Mouse (Mus musculus): ENCODE results near the gene Gm21985. TPM values are rescaled to one million over a fixed set of nuclear protein-coding genes. Genes with fewer than 3 reads are reported as not detected.
"Not testable (repeated sequence)": the region's sequence is repeated elsewhere in the genome, so short reads cannot be mapped to it uniquely, and the experiment has no call there.

The Gm21985 gene
- polyA plus RNA-seq, 1 experiment = not detected

- Histone ChIP-seq H3K9me3 (ENCODE audit: control insufficient read depth, low read length) (no peaks in the 10 kb centered on the region), H3K4me1 (ENCODE audit: control insufficient read depth) (peaks cover 44% of the 10 kb centered on the region), H3K36me3 (ENCODE audit: control insufficient read depth) (peaks cover 45% of the 10 kb centered on the region), H3K27me3 (ENCODE audit: control insufficient read depth) (no peaks in the 10 kb centered on the region), H3K4me3 (replicated peaks) (no peak overlapping the region)
- TF ChIP-seq TAL1 (IDR thresholded peaks at IDR 0.05; ENCODE audit: low read length) (no peak), GATA1 (IDR thresholded peaks at IDR 0.05; ENCODE audit: low read length) (no peak)
These were observed 7.4 kb downstream of the Gm21985 start for GRCm38 (mm10) chr2:112273474-112273873.

GRCm38 (mm10) chr2:112276870-112277269 lies 10.8 kb downstream of the Gm21985 start:
- TF ChIP-seq TAL1 (IDR thresholded peaks at IDR 0.05; ENCODE audit: low read length) = no peak
- TF ChIP-seq GATA1 (IDR thresholded peaks at IDR 0.05; ENCODE audit: low read length) = no peak
- H3K4me1 ChIP-seq (ENCODE audit: control insufficient read depth) = peaks cover 27% of the 10 kb centered on the region
- H3K4me3 ChIP-seq (replicated peaks) = no peak overlapping the region
- peaks cover 26% of the 10 kb centered on the region for H3K36me3 ChIP-seq (ENCODE audit: control insufficient read depth)
- no peaks in the 10 kb centered on the region for H3K9me3 ChIP-seq (ENCODE audit: control insufficient read depth, low read length)
- H3K27me3 ChIP-seq (ENCODE audit: control insufficient read depth) = no peaks in the 10 kb centered on the region

- H3K4me3 ChIP-seq (replicated peaks) = no peak overlapping the region
- TF ChIP-seq TAL1 (IDR thresholded peaks at IDR 0.05; ENCODE audit: low read length) = no peak
- no peak for TF ChIP-seq GATA1 (IDR thresholded peaks at IDR 0.05; ENCODE audit: low read length)
- H3K36me3 ChIP-seq (ENCODE audit: control insufficient read depth) = peaks cover under 1% of the 10 kb centered on the region; the same call in 1 of the 2 replicates
- H3K27me3 ChIP-seq (ENCODE audit: control insufficient read depth) = no peaks in the 10 kb centered on the region
- H3K9me3 ChIP-seq (ENCODE audit: control insufficient read depth, low read length) = no peaks in the 10 kb centered on the region
- peaks cover 34% of the 10 kb centered on the region for H3K4me1 ChIP-seq (ENCODE audit: control insufficient read depth)
These were observed 16.7 kb downstream of the Gm21985 start for GRCm38 (mm10) chr2:112282846-112283245.

- TF ChIP-seq TAL1 (IDR thresholded peaks at IDR 0.05; ENCODE audit: low read length) (no peak), GATA1 (IDR thresholded peaks at IDR 0.05; ENCODE audit: low read length) (no peak)
- no peaks in the 10 kb centered on the region for H3K9me3 ChIP-seq (ENCODE audit: control insufficient read depth, low read length)
- H3K4me3 ChIP-seq (replicated peaks) = peak overlapping the region; percentile 74
- no peaks in the 10 kb centered on the region for H3K27me3 ChIP-seq (ENCODE audit: control insufficient read depth)
- H3K36me3 ChIP-seq (ENCODE audit: control insufficient read depth) = peaks cover 2% of the 10 kb centered on the region
- peaks cover 35% of the 10 kb centered on the region for H3K4me1 ChIP-seq (ENCODE audit: control insufficient read depth)
These were observed 18.4 kb downstream of the Gm21985 start for GRCm38 (mm10) chr2:112284363-112285030.

GRCm38 (mm10) chr2:112285031-112285390 lies 18.9 kb downstream of the Gm21985 start:
- no peaks in the 10 kb centered on the region for H3K9me3 ChIP-seq (ENCODE audit: control insufficient read depth, low read length)
- H3K4me3 ChIP-seq (replicated peaks) = peak overlapping the region; percentile 74
- no peak for TF ChIP-seq GATA1 (IDR thresholded peaks at IDR 0.05; ENCODE audit: low read length)
- no peak for TF ChIP-seq TAL1 (IDR thresholded peaks at IDR 0.05; ENCODE audit: low read length)
- no peaks in the 10 kb centered on the region for H3K27me3 ChIP-seq (ENCODE audit: control insufficient read depth)
- peaks cover 34% of the 10 kb centered on the region for H3K4me1 ChIP-seq (ENCODE audit: control insufficient read depth)
- H3K36me3 ChIP-seq (ENCODE audit: control insufficient read depth) = peaks cover 2% of the 10 kb centered on the region

GRCm38 (mm10) chr2:112286062-112286461 lies 19.9 kb downstream of the Gm21985 start:
- H3K4me3 ChIP-seq (replicated peaks) = not testable (repeated sequence)

GRCm38 (mm10) chr2:112287059-112287458 lies 20.9 kb downstream of the Gm21985 start:
- peaks cover 33% of the 10 kb centered on the region for H3K4me1 ChIP-seq (ENCODE audit: control insufficient read depth)
- TF ChIP-seq TAL1 (IDR thresholded peaks at IDR 0.05; ENCODE audit: low read length) (no peak), GATA1 (IDR thresholded peaks at IDR 0.05; ENCODE audit: low read length) (no peak)

More at GRCm38 (mm10) chr2:112286062-112286461, 19.9 kb downstream of the Gm21985 start:
- H3K4me1 ChIP-seq (ENCODE audit: control insufficient read depth) = peaks cover 33% of the 10 kb centered on the region
- not testable (repeated sequence) for H3K36me3 ChIP-seq (ENCODE audit: control insufficient read depth); H3K9me3 ChIP-seq (ENCODE audit: control insufficient read depth, low read length); H3K27me3 ChIP-seq (ENCODE audit: control insufficient read depth)

GRCm38 (mm10) chr2:112289507-112289906 lies 23.4 kb downstream of the Gm21985 start:
- Histone ChIP-seq H3K4me3 (replicated peaks) (no peak overlapping the region), H3K9me3 (ENCODE audit: control insufficient read depth, low read length) (no peaks in the 10 kb centered on the region), H3K36me3 (ENCODE audit: control insufficient read depth) (peaks cover 7% of the 10 kb centered on the region), H3K4me1 (ENCODE audit: control insufficient read depth) (peaks cover 22% of the 10 kb centered on the region), H3K27me3 (ENCODE audit: control insufficient read depth) (no peaks in the 10 kb centered on the region)
- TF ChIP-seq GATA1 (IDR thresholded peaks at IDR 0.05; ENCODE audit: low read length) = no peak
- TF ChIP-seq TAL1 (IDR thresholded peaks at IDR 0.05; ENCODE audit: low read length) = no peak

More at GRCm38 (mm10) chr2:112287059-112287458, 20.9 kb downstream of the Gm21985 start:
- no peaks in the 10 kb centered on the region for H3K9me3 ChIP-seq (ENCODE audit: control insufficient read depth, low read length)
- no peaks in the 10 kb centered on the region for H3K27me3 ChIP-seq (ENCODE audit: control insufficient read depth)
- H3K36me3 ChIP-seq (ENCODE audit: control insufficient read depth) = peaks cover 2% of the 10 kb centered on the region
- H3K4me3 ChIP-seq (replicated peaks) = no peak overlapping the region

- Histone ChIP-seq H3K27me3 (ENCODE audit: control insufficient read depth) (no peaks in the 10 kb centered on the region), H3K9me3 (ENCODE audit: control insufficient read depth, low read length) (no peaks in the 10 kb centered on the region), H3K36me3 (ENCODE audit: control insufficient read depth) (peaks cover 8% of the 10 kb centered on the region), H3K4me1 (ENCODE audit: control insufficient read depth) (peaks cover 4% of the 10 kb centered on the region), H3K4me3 (replicated peaks) (no peak overlapping the region)
- TF ChIP-seq GATA1 (IDR thresholded peaks at IDR 0.05; ENCODE audit: low read length) = no peak
- TF ChIP-seq TAL1 (IDR thresholded peaks at IDR 0.05; ENCODE audit: low read length) = no peak
These were observed 26.7 kb downstream of the Gm21985 start for GRCm38 (mm10) chr2:112292823-112293222.

- H3K4me3 ChIP-seq (replicated peaks) = no peak overlapping the region
- H3K36me3 ChIP-seq (ENCODE audit: control insufficient read depth) = peaks cover 7% of the 10 kb centered on the region
- no peaks in the 10 kb centered on the region for H3K9me3 ChIP-seq (ENCODE audit: control insufficient read depth, low read length)
- H3K4me1 ChIP-seq (ENCODE audit: control insufficient read depth) = peaks cover 2% of the 10 kb centered on the region
- H3K27me3 ChIP-seq (ENCODE audit: control insufficient read depth) = no peaks in the 10 kb centered on the region
- no peak for TF ChIP-seq GATA1 (IDR thresholded peaks at IDR 0.05; ENCODE audit: low read length)
- no peak for TF ChIP-seq TAL1 (IDR thresholded peaks at IDR 0.05; ENCODE audit: low read length)
These were observed 30.1 kb downstream of the Gm21985 start for GRCm38 (mm10) chr2:112296211-112296610.
